Mouse (Mus musculus): ENCODE results near the gene Mtap.
A peak's percentile ranks its signal among the peaks of the same experiment; 100 is the strongest.

Mtap gene

DNA sequence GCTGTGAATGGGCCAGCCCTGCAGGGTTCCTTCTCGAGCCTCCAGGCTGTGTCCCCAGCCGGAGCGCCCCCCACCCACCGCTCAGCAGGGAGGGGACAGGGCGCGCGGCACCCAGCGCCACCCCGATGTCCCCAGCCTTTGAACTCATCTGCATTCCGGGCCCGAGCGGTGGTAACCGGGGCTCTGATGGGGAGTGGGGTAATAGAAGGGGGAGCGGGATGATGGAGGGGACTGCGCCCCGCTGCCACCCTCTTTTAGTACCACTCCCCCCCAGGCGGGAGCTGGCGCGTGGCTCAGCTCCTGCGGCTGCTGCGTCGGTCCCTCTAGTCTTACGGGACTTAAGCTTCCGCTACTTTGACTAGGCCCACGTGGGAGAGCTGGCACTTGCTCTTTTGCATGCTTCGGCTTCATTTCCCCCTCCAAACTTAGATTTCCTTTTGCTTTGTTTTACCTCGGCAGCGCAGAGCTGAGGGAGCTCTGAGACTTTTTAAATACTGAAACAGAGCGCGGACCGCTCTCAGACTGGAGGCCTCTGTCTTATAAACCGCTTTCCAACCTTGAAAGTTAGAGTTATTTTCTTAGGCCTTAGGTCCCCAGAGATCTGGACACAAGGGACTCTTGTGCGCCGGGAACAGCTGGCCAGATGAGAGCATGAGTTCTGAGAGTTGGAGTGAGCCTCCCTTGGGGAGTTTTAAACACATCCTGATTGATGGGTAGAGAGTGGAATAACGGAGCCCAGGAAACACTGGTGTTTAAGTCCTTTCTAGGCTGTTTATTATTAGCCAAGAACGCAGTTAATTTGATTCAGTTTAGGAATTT is 829 bp downstream of the Mtap start:
- DNase-seq: peak; percentile 61 to 70

DNA sequence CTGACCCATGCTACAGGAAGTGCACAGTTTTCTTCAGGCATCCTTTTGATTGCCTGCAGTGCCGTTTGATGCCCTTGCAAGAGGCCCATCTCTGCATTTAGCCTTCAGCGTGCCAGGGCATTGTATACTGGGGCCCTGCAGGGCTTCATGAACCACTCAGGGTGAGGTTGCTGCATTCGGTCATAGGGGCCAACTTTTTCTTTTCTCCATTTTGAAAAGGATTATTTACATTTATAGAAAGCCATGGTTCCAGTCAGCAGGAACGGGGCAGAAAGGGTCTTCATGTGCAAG is 1.4 kb downstream of the Mtap start:
- no peak for DNase-seq

- no peak for DNase-seq
These were observed 3.9 kb downstream of the Mtap start for GRCm38 (mm10) chr4:89140832-89141231.

- peak; percentile 56 to 81 for DNase-seq
These were observed 8.5 kb downstream of the Mtap start for GRCm38 (mm10) chr4:89145409-89145808.

DNA sequence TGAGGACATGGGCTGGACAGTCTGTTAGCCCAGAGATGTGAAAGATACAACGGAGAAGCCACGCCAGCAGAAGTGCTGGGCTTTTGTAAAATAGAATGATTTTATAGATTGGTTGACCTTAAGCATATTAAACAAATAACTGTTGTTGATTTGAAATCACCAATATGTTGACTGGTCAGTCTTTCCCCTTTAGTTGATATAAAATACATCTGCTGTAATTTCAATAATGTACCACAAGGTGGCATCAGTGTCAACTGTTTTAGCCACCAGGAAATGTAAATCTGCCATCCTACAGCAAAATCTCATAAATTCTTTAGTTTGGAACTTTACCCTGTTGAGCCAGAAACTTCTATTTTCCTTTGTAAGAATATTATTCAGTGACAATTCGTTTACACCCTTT is 9.4 kb downstream of the Mtap start:
- no peak for DNase-seq

GRCm38 (mm10) chr4:89149261-89149660 is 12.3 kb downstream of the Mtap start:
- no peak for DNase-seq

DNA sequence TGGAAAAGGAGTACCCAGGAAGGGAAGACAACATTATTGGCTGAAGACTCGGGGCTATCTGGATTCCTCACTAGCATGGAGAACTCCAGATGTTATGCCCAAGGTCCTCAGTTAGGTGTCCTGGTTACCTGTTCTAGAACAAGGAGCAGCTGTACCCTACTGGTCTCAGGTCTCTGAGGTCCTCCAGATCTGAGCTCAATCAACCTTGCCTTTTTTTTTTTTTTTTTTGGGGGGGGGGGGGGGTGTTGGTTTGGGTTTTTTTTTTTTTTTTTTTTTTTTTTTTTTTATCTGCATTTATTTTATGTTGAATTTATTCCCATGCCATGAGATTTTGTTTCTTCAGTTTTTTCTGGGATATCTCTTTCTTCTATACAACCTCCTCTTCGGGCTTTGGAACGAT is 24.5 kb downstream of the Mtap start:
- DNase-seq: no peak

- no peak for DNase-seq
These were observed 25.6 kb downstream of the Mtap start for GRCm38 (mm10) chr4:89162496-89162895.

DNA sequence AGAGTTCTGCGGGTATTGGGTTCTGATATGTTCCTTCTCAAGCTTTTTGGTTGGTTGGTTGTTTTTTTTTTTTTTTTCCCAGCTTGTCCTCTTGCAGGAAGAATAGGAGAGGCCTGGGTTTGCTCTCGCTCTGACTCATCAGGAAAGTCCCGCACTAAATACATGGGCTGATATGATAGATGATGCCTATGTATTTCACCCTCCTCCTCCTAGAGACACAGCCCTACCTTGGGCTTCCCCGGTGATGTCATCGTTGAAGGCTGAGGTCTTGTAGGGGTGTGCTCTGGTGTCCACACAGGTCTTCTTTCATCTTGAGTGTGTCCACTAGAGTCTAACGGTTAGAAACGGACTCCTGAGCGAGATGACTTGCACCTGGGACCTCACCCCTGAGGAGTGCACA is 26.7 kb downstream of the Mtap start:
- DNase-seq: no peak

DNA sequence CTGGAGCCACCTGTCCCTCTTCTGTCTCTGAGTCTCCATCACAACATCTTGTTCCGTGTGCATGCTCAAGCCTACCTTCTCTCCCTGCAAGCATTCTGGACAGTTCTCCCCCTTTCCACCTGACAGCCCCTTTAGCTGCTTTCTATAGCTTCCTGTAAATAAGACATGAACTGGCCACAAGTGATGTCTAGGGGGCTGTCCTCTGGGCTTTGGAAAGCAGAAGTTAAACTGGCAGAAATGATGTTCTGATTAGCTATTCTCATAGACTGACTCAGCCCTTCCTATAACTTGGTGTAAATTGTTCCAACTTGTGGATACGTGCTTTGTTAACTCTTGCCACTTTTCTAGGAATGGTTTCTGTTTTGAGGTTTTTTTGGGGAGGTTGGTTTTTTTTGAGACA is 27.8 kb downstream of the Mtap start:
- no peak for DNase-seq

GRCm38 (mm10) chr4:89168877-89169276 is 32.0 kb downstream of the Mtap start:
- no peak for DNase-seq

GRCm38 (mm10) chr4:89169739-89170138 is 32.8 kb downstream of the Mtap start:
- DNase-seq: no peak

- DNase-seq: no peak
These were observed 34.0 kb downstream of the Mtap start for GRCm38 (mm10) chr4:89170931-89171330.

DNA sequence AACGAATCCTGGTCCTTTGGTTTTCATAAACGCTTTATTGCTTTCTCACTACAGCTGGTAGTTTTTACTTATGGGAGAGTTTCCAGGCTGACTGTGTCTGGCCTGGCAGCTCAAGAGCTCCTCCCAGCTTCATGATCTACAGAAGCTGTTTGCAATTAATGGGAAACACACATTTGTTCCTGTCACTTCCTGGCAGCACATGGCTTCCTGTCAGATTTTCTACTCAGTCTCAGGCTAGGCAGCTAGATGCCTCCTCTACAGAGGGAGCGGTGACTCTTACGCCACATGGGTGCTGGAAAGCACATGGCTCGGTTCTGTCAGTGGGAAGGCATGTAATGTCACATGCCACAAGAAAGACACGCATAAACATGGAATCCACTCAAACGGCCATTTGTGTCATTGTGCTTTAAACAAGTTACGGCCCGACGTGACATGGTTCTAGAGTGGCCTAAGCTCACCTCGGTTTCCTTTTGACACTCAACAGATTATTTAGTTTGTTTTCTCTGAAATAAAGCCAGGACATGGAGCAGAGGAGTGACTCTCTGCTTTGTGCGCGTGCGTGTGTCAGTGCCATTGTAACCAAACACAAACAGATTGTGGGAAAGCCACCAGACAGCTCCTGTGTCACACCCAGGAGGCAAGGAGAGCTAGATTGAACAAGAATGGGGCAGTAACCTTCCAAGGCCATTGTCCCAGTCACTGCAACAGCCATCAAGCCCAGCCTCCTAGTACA is 36.1 kb downstream of the Mtap start:
- no peak for DNase-seq

GRCm38 (mm10) chr4:89177514-89178307 is 40.8 kb downstream of the Mtap start:
- DNase-seq: no peak

DNA sequence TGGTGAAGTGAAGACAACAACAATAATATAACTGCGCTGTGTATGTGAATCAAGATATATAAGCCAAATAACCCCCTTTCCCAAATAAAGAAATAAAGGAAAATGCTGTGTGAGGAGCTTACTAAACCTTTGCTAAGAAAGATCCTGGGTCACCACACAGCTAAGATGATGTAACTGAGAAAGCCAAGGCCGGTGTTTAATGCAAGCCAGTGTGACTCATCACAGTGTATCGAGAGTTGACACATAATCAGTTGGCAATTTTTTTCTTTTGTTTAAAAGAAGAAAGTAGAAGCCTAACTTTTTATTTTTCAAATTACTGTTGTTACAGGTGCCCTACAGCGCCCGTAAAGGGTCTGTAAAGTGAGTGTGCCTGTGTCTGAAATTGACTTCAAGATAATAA is 43.2 kb downstream of the Mtap start:
- DNase-seq: no peak

- no peak for DNase-seq
These were observed 44.7 kb downstream of the Mtap start for GRCm38 (mm10) chr4:89181656-89182055.

GRCm38 (mm10) chr4:89182486-89182885 is 45.6 kb downstream of the Mtap start:
- no peak for DNase-seq

DNA sequence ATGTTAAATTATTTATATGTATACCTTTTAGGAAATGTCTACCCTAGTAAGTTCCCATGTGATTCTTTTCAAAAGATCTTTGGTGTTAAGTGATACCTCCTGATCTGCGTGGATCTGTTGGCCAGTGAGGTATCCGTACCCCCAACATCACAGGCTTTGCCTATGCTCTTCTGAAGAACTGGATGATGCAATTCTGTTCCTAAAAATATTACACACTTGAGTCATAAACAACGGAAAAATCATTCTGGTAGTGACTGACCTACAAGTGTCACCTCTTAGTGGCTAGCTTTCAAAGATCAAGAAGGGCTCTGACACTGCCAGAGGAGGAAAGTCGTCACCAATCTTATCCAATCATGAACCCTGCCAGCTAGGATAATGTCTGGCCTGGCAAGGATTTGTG is 58.6 kb downstream of the Mtap start:
- DNase-seq: no peak

- no peak for DNase-seq
These were observed 60.2 kb downstream of the Mtap start for GRCm38 (mm10) chr4:89197128-89197527.

- DNase-seq: no peak
These were observed 63.9 kb downstream of the Mtap start for GRCm38 (mm10) chr4:89200806-89201205.

GRCm38 (mm10) chr4:89209310-89209709 is 72.4 kb downstream of the Mtap start:
- no peak for DNase-seq

- DNase-seq: no peak
These were observed 73.4 kb downstream of the Mtap start for GRCm38 (mm10) chr4:89210314-89210713.

DNA sequence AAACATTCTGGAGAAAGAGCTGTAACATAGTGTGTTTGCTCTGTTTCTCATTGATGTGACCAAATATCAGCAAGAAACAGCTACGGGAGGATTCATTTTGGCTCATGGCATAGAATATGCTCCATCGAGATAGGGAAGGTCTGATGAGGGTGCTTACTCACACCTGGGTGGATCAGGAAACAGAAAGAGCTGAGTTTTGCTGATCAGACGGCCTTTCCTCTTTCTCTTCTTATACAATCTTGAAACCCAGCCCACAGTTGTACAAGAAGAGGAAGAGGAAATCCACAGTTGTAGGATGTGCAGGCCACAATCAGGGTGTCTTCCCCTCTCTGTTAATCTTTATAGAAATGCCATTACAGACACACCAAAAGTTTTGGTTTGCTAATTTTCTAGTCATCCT is 75.3 kb downstream of the Mtap start:
- no peak for DNase-seq

Data from spleen, adult 18-20 months (tissue).